Mouse (Mus musculus) lung, adult 2 months (tissue): ENCODE results near the gene Zyx.

Experiments used
- CTCF ChIP-seq: fragments of 200-500 bp; IDR thresholded peaks from 2 replicates; pipeline ENCODE4 v1.5.1; 2011; ENCODE audit warnings: mild to moderate bottlenecking, low read length, control low read depth; ENCODE audit not compliant: insufficient read depth
- POLR2A ChIP-seq: fragments of 200-500 bp; IDR thresholded peaks from 2 replicates; pipeline ENCODE4 v1.6.1; 2011; ENCODE audit warnings: low read depth, mild to moderate bottlenecking, control low read depth, low read length, borderline replicate concordance; ENCODE audit errors: extremely low read depth

- no peak for TF ChIP-seq CTCF
- no peak for TF ChIP-seq POLR2A
These were observed 10.2 kb upstream of the Zyx start for GRCm38 (mm10) chr6:42339189-42339588.
